Mouse (Mus musculus): ENCODE results near the gene Abcc12. TPM values are rescaled to one million over a fixed set of nuclear protein-coding genes. Genes with fewer than 3 reads are reported as not detected.

The Abcc12 gene
- total RNA-seq, 2 experiments from 2014 or later, result 0.13 to 0.34 TPM

DNA sequence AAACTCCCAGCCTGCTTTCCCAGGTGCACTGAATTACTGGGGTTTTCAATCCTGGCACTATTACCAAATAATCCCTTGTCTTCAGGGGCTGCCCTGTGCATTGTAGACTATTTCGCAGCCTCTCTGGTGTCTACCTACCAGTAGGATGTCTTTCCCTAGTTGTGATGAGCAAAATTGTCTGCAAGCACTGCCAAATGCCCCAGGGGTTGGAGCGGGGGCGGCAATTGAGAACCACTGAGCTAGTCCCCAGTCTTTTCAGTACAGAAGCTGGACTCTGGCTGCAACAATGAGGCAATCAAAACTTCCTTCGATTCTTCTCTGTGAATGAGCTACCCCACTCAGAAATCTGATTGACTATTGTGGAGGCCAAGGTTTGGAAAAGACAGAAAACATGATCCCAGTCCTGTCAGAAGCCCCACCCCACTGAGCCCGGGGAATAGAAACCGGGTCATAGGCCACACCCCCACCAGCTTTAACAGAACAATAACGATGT is 45.4 kb downstream of the Abcc12 start:
- intact Hi-C loops (cut with DNase I), result no loop called here
- DNase-seq (ENCODE audit: low spot score in 2 of 2), result no peak

GRCm38 (mm10) chr8:86529714-86530113 is 50.8 kb downstream of the Abcc12 start:
- peak in 1 of 2 experiments; percentile 55 for DNase-seq (ENCODE audit: low spot score in 2 of 2)
- intact Hi-C loops (cut with DNase I), result no loop called here

DNA sequence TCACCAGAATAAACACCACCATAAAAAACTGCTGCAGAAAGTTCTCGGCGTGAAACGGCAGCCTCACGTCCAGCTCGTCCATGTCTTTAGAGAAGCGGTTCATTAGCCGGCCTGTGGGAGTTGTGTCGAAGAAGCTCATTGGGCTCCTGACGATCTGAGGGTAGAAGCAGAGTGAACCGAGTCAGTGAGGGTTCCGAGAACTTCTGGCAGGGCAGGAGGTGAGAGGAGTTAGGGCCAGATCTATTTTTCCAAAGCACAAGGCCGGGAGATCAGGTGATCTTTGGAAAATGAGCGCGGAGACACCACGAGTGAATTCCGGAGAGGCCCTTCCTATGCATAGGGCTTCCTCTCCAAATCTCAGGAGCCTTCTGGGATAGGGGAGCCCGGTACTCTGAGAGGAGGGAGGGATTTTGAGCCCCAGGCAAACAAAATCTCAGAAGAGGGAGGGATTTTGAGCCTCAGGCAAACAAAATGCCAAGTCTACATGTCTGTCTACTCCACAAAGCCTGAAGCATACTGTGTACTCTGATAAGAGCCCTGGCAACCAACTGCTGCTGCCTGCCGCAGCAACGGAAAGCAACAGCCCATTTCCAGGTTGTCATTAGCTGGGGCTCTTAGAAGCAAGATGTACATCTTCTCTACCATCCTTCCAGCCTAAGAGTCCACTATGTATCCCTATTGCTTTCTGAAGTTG is 53.0 kb downstream of the Abcc12 start:
- DNase-seq (ENCODE audit: low spot score in 2 of 2), result no peak
- intact Hi-C loops (cut with DNase I), result no loop called here

DNA sequence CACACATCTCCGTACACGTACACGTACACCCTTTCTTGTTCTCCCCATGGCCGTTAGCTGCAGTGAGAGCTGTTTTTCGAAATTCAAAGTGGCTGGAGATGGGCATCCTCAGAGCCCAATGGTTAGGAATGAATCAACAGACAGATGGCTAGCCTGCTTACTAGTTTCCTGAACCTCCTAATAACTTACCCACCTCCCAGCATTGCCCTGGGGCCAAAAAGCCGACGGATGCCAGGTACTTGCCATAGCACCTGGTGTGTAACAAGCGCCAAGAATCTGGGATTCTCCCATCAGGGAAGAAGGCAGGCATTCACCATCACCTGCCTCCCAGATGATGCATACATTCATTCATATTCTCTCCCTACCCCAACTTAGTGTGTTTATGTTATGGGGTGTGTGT is 53.7 kb downstream of the Abcc12 start:
- intact Hi-C loops (cut with DNase I), result no loop called here
- DNase-seq (ENCODE audit: low spot score in 2 of 2), result no peak

- DNase-seq (ENCODE audit: low spot score in 2 of 2), result peak in 1 of 2 experiments; percentile 22
- intact Hi-C loops (cut with DNase I), result no loop called here
These were observed 66.3 kb downstream of the Abcc12 start for GRCm38 (mm10) chr8:86514203-86514602.

DNA sequence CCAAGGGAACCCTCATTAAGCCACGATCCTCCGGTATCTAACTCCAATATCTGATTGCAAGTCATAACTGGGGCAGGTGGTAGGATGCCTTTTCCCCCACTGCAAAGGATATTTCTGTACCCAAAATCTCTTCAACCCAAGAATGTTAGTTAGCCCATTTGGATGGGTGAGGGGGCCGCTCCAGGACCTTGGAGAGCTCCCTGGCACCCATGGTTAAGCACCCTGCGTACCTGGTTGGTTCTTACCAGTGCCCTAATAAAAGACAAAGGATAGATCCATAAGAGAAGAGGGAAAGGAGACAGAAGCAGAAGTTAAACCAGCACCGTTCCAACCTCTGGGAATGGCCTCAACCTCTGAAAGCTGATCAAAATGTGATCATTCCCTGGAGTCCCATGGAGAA is 67.6 kb downstream of the Abcc12 start:
- intact Hi-C loops (cut with DNase I), result no loop called here
- no peak for DNase-seq (ENCODE audit: low spot score in 2 of 2)

DNA sequence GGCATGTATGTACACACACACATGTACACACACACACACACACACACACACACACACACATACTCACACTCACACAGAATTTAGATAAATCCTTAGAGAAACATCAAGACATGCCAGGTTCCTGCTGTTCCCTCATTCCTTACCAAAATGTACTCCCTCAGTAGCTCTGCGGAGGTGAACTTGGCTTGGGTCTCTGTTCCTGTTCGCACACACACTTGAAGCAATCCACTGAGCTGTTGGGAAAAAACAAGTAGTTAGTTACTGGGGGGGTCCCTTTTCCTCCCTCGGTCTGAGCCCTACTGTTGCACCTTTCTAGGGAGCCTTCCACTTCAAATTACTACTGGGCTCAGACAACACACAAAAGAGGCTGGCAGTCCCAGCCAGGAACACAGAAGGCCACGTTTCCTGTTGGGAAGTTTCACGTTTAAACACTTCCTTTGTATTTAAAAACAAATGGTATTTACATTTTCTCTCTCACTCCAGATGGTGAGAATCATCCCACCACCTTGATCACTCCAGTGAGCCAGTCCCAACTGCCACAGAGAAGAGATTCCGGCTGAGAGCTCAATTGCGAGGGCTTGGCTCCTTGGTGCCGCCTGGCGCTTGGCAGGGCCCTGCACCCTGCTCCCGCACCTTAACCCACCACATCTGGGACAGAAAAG is 68.2 kb downstream of the Abcc12 start:
- intact Hi-C loops (cut with DNase I), result no loop called here
- peak in 1 of 2 experiments; percentile 15 for DNase-seq (ENCODE audit: low spot score in 2 of 2)

GRCm38 (mm10) chr8:86501341-86501740 is 79.1 kb downstream of the Abcc12 start:
- no peak for DNase-seq (ENCODE audit: low spot score in 2 of 2)
- intact Hi-C loops (cut with DNase I), result no loop called here

- intact Hi-C loops (cut with DNase I), result no loop called here
- DNase-seq (ENCODE audit: low spot score in 2 of 2), result no peak
These were observed 85.4 kb downstream of the Abcc12 start for GRCm38 (mm10) chr8:86495056-86495455.

- DNase-seq (ENCODE audit: low spot score in 2 of 2), result no peak
- intact Hi-C loops (cut with DNase I), result no loop called here
These were observed 86.6 kb downstream of the Abcc12 start for GRCm38 (mm10) chr8:86493841-86494240.

GRCm38 (mm10) chr8:86485411-86485810 is 95.1 kb downstream of the Abcc12 start:
- DNase-seq (ENCODE audit: low spot score in 2 of 2), result no peak
- intact Hi-C loops (cut with DNase I), result no loop called here

GRCm38 (mm10) chr8:86484244-86484643 is 96.2 kb downstream of the Abcc12 start:
- no peak for DNase-seq (ENCODE audit: low spot score in 2 of 2)
- intact Hi-C loops (cut with DNase I), result no loop called here

DNA sequence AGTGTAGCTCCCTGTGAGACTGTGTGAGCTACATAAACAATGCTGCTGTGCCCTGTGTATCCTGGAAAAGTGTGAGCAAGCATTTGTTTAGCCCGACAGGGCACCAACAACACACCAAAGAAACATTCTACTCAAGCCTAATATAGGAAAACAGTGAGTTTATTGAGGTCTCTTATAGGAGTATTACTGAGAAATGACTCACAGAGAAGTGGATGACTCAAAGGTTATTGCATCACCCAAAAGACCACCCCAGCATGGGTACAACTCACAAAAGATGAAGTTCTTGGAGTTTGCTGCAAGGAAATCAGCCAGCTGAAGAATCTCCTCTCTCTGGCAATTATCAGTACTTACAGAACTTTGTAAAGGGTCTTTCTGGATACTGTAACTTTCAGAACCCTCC is 98.4 kb downstream of the Abcc12 start:
- no peak for DNase-seq (ENCODE audit: low spot score in 2 of 2)
- intact Hi-C loops (cut with DNase I), result no loop called here

DNA sequence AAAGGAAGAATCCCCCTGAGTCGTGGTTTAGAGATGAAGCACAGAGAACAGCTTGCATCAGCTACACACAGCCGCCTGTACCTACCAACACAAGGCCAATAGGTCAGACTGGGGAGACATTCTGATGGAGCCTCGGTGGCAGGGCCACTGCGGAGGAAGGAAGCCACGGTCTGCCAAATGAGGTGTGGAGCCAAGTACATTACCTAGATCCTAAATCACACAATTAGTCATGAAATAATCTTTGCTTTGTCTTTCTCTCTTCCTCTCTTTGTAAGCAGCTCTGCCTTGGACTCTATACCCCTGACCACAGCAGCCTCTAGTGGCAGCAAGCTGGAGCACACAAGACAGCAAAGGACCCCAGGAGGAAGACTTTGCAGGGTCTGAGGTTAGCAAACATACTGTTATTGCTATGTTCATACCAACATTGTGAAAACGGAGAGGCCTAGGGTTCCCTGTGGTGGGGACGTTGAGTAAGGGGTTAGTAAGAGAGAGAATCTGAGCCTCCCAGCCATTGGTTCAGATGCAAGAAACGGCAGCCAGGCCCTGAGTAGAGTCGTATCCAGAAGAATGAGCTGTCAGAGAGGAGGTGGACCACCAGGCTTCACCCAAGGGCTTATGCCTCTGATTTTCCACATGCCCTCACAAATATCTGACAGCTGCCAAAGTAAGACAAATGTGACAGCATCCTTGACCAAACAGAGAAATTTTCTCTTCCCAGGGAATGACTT is 104.6 kb downstream of the Abcc12 start:
- peak; percentile 55 to 66 for DNase-seq (ENCODE audit: low spot score in 2 of 2)
- intact Hi-C loops (cut with DNase I), result loop anchor here (10.0 kb wide), 1 partner anchor 411 kb away; no protein-coding TSS in a partner anchor

DNA sequence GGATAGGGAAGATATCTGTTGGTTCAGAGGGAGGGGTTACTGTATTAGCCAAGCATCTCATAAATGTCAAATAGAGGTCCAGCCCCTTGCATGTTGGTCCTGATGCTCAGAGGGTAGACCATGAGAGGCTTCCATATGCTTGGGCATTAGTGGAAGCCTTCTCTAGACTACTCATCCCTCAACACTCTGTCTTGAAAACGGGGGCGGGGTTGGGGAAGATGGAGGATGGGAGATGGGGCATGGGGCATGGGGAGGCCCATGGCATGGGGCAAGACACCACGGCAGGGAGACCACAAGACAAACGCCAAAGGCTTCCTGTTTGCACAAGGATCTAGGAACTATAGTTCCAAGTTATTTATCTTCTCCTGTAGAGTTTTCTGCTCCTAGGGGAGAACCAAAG is 106.0 kb downstream of the Abcc12 start:
- DNase-seq (ENCODE audit: low spot score in 2 of 2), result no peak
- intact Hi-C loops (cut with DNase I), result loop anchor here (10.0 kb wide), 1 partner anchor 410 kb away; no protein-coding TSS in a partner anchor

GRCm38 (mm10) chr8:86473121-86473520 is 107.4 kb downstream of the Abcc12 start:
- intact Hi-C loops (cut with DNase I), result loop anchor here (2.0 to 10.0 kb wide), 2 partner anchors 408 to 772 kb away; partner anchors contain the start of gene Neto2
- DNase-seq (ENCODE audit: low spot score in 2 of 2), result peak; percentile 23 to 31

- intact Hi-C loops (cut with DNase I), result loop anchor here (10.0 kb wide), 1 partner anchor 406 kb away; no protein-coding TSS in a partner anchor
- peak in 1 of 2 experiments; percentile 30 for DNase-seq (ENCODE audit: low spot score in 2 of 2)
These were observed 109.8 kb downstream of the Abcc12 start for GRCm38 (mm10) chr8:86470717-86471116.

DNA sequence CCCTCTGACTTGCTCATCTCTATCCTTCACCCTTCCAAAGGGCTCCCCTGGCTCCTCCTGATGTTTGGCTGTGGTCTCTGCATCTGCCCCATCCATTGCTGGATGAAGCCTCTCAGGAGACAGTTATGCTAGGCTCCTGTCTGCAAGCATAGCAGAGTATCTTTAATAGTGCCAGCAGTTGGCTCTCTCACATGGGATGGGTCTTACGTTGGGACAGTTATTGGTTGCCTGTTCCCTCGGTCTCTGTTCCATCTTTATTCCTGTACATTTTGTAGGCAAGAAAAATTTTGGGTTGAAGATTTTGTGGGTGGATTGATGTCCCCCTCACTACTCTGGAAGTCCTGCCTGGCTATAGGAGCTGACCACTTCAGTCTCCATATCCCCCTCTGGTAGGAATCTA is 117.3 kb downstream of the Abcc12 start:
- intact Hi-C loops (cut with DNase I), result no loop called here
- no peak for DNase-seq (ENCODE audit: low spot score in 2 of 2)

DNA sequence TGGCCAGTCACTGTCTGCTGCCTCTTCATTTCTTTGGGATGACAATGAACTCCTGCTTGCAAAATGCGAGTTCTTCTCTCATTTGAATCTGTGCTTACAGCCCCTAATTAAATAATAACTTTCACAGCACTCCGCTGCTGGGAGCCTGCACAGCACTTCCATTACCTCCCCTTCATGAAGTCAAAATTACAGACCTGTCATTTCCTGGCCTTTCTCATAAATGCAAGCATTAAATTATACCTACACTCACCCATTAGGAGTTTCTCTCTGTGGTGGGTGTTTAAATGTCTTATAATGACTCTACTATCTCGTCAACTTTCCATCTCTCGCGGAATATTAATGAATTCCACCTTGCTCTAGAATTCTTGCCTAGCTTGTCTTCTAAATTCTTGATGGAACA is 120.1 kb downstream of the Abcc12 start:
- intact Hi-C loops (cut with DNase I), result no loop called here
- DNase-seq (ENCODE audit: low spot score in 2 of 2), result no peak
